Mouse (Mus musculus) ES-Bruce4 (cell line): Measurements from ENCODE around the gene Numbl. TPM values are rescaled to one million over a fixed set of nuclear protein-coding genes. Genes with fewer than 3 reads are reported as not detected.

Experiments
- H3K27ac ChIP-seq: 2 replicates; pipeline ENCODE4 v1.5.1; 2012; ENCODE audit warnings: low read length, inconsistent platforms; ENCODE audit not compliant: insufficient read depth
- H3K27me3 ChIP-seq: 2 replicates; pipeline ENCODE4 v1.6.1; 2012; ENCODE audit warnings: mild to moderate bottlenecking, low read length, inconsistent platforms; ENCODE audit not compliant: control insufficient read depth, poor library complexity, insufficient read depth, severe bottlenecking
- H3K36me3 ChIP-seq: 2 replicates; pipeline ENCODE4 v1.6.1; 2012; ENCODE audit warnings: inconsistent platforms, mild to moderate bottlenecking, low read length, moderate library complexity; ENCODE audit not compliant: control insufficient read depth, poor library complexity, insufficient read depth, severe bottlenecking
- H3K4me1 ChIP-seq: one replicate; pipeline ENCODE4 v1.8.1; 2011; ENCODE audit warnings: low read length; ENCODE audit not compliant: control insufficient read depth, insufficient read depth
- H3K4me3 ChIP-seq: 2 replicates; pipeline ENCODE4 v1.5.1; 2011; ENCODE audit warnings: low read depth, mild to moderate bottlenecking, low read length
- H3K9ac ChIP-seq: 2 replicates; pipeline ENCODE4 v1.6.1; 2012; ENCODE audit warnings: low read depth, mild to moderate bottlenecking, inconsistent platforms; ENCODE audit not compliant: poor library complexity, severe bottlenecking
- H3K9me3 ChIP-seq: replicated peaks from 2 replicates; pipeline ENCODE4 v1.6.1; 2012; ENCODE audit warnings: mild to moderate bottlenecking, low read length, inconsistent platforms; ENCODE audit not compliant: control insufficient read depth, poor library complexity, insufficient read depth, severe bottlenecking
- CTCF ChIP-seq: IDR thresholded peaks from one replicate; pipeline ENCODE4 v1.8.1; 2011; ENCODE audit warnings: low read depth, low read length
- EP300 ChIP-seq: IDR thresholded peaks from 2 replicates; pipeline ENCODE4 v1.6.1; 2011; ENCODE audit warnings: low read depth, low read length; ENCODE audit not compliant: insufficient read depth
- POLR2A ChIP-seq: IDR thresholded peaks from one replicate; pipeline ENCODE4 v1.8.1; 2011; ENCODE audit warnings: low read length; ENCODE audit not compliant: insufficient read depth
- polyA plus RNA-seq: library from polyadenylated mRNA; stranded (reverse); fragments of >200 nt; gene quantifications from 2 replicates; pipeline ENCODE4 v1.2.4, GENCODE M21; 2011; ENCODE audit warnings: low read depth; ENCODE audit not compliant: missing spikeins, insufficient read depth, insufficient read length

Numbl gene
- polyA plus RNA-seq, 1 experiment, result 32.9 TPM

DNA sequence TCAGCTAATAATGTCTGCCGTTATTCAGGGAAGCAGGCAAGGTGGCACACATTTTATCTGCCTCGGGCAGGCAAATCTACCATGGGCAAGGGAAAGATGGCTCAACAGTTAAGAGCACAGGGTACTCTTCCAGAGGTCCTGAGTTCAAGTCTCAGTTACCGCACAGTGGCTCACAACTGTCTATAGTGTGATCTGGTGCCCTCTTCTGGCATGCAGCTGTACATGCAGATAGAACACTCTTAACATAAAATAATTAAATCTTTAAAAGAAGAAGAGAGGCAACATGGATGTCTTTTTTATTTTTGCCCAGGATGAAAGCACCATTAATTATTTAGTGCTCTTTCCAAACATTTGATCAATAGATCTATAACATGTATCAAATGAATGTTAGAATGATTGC is 19.0 kb downstream of the Numbl start:
- no peaks in the 10 kb centered on the region for H3K9me3 ChIP-seq
- H3K27me3 ChIP-seq, result no peaks in the 10 kb centered on the region
- H3K9ac ChIP-seq, result no peak overlapping the region
- H3K36me3 ChIP-seq, result peaks cover 23% of the 10 kb centered on the region
- no peak overlapping the region for H3K27ac ChIP-seq
- TF ChIP-seq CTCF (no peak), EP300 (no peak), POLR2A (no peak)
- H3K4me3 ChIP-seq, result no peak overlapping the region
- H3K4me1 ChIP-seq, result no peaks in the 10 kb centered on the region

GRCm38 (mm10) chr7:27281717-27282116 is 23.5 kb downstream of the Numbl start:
- Histone ChIP-seq H3K9me3 (no peaks in the 10 kb centered on the region), H3K27me3 (no peaks in the 10 kb centered on the region), H3K27ac (no peak overlapping the region), H3K4me3 (no peak overlapping the region), H3K4me1 (no peaks in the 10 kb centered on the region), H3K9ac (no peak overlapping the region), H3K36me3 (peaks cover 22% of the 10 kb centered on the region)
- TF ChIP-seq POLR2A (no peak), EP300 (no peak), CTCF (no peak)

DNA sequence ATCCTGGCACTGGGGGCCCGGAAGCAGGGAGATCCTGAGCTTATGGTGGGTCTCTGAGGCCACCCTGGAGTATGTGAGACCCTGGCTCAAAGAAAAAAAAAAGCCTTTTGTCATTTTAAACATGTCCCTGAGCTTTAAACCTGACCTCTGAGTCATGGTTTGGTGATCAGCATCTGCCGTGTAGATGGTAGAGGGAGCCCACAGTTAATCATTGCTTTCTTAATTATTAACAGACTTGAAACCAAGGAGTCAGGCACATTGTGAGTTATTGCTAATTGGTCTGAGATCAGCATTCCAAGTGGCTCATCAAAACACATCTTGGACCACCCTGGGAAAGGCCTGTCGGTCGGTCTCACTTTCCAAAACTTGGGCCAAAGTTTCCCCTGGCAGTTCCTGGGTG is 24.0 kb downstream of the Numbl start:
- Histone ChIP-seq H3K27ac (peak overlapping the region; percentile 34; the same call in 1 of the 2 replicates), H3K9me3 (no peaks in the 10 kb centered on the region), H3K27me3 (no peaks in the 10 kb centered on the region), H3K9ac (no peak overlapping the region), H3K4me3 (no peak overlapping the region), H3K36me3 (peaks cover 17% of the 10 kb centered on the region), H3K4me1 (no peaks in the 10 kb centered on the region)
- TF ChIP-seq EP300, result no peak
- no peak for TF ChIP-seq CTCF
- no peak for TF ChIP-seq POLR2A

DNA sequence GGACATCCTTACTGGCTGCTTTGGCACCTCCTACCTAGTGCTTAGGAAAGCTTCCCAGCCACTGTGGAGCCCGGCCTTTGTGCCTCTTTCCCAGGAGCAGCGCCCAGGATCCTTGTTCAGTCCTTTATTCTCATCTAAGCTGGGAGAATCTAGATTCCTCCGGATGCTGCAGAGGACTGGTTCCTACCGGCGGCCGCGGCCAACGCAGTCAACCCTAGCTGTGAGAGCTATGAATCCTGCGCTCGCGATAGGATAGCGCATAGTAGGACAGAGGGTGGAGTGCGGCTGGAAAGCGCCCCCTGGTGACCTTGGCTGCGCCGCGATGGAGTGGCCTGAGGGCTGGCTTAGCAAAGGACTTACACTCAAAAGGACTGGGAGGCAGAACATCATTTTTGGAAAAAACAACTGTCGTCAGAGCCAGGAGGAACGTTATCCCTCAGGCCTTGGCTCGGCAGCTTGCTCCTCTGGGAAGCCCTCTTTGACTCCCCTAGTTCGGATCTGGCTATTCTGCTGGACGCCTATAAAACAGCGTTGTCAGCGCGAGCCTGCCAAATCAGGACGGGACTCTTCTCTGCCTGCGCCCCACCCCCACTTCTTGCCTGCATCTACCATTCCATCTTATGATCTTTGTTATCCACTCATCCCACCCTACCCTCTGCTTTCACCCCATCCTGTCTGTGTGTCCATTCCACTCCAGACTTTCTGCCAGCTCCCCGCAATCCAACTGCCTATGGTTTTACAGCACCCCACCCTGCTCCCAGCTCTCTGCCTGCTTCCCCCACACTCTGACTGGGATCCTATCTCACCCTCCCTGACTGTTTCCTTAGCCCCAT is 26.8 kb downstream of the Numbl start:
- Histone ChIP-seq H3K27ac (peak overlapping the region; percentile 89), H3K4me1 (no peaks in the 10 kb centered on the region), H3K9me3 (no peaks in the 10 kb centered on the region), H3K9ac (peak overlapping the region; percentile 71), H3K27me3 (no peaks in the 10 kb centered on the region), H3K4me3 (peak overlapping the region; percentile 75), H3K36me3 (no peaks in the 10 kb centered on the region)
- TF ChIP-seq CTCF (peak; percentile 85), EP300 (peak; percentile 37), POLR2A (peak; percentile 6)

GRCm38 (mm10) chr7:27285698-27286066 is 27.4 kb downstream of the Numbl start:
- Histone ChIP-seq H3K9ac (peak overlapping the region; percentile 71), H3K27me3 (no peaks in the 10 kb centered on the region), H3K9me3 (no peaks in the 10 kb centered on the region), H3K36me3 (no peaks in the 10 kb centered on the region), H3K27ac (peak overlapping the region; percentile 80; the same call in 1 of the 2 replicates), H3K4me1 (no peaks in the 10 kb centered on the region), H3K4me3 (peak overlapping the region; percentile 75)
- peak; percentile 71 for TF ChIP-seq CTCF
- no peak for TF ChIP-seq POLR2A

DNA sequence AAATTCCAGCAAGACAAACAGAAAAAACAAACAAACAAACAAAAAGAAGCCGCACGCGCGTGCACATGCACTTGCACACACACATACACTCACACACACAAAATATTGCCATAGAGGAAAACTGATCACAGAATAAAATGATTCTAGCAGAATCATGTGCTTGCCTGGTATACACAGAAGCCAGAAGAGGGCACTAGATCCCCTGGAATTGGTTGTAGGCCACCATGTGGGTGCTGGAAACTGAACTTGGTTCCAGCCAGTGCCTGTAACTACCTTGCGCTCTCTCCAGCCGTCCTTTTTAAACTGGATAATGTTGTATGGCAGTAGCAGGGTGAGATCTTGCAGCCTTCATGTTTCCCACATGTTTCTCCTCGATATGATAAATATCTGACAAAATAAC is 30.5 kb downstream of the Numbl start:
- H3K9me3 ChIP-seq, result no peaks in the 10 kb centered on the region
- no peak overlapping the region for H3K27ac ChIP-seq
- TF ChIP-seq EP300 (no peak), CTCF (peak; percentile 20), POLR2A (no peak)

More for the DNA sequence above, 30.5 kb downstream of the Numbl start:
- no peaks in the 10 kb centered on the region for H3K36me3 ChIP-seq
- no peak overlapping the region for H3K4me3 ChIP-seq
- H3K9ac ChIP-seq, result no peak overlapping the region
- H3K27me3 ChIP-seq, result no peaks in the 10 kb centered on the region
- H3K4me1 ChIP-seq, result no peaks in the 10 kb centered on the region
